Mouse (Mus musculus): ENCODE results near the gene Nfx1. TPM values are rescaled to one million over a fixed set of nuclear protein-coding genes. Genes with fewer than 3 reads are reported as not detected.

The Nfx1 gene
- polyA plus RNA-seq, 1 experiment = 11.1 TPM

DNA sequence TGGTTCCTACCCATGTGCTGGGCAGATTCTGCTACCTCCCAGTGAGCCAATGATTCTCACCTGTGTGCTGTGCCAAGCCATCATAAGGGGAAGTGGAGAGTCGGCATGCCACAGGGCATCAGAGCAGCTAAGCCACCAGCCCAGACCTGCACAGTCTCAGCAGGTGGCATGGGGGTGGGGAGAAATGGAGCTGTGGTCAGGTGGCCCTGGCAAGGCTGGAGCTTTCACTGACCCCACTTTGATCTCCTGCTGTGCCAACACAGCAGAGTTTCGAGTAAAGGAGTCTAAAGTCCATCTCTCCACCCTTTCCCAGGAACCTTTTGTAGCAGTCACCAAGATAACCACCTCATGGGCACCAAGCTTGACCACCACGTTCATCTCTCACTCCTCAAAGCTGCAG lies 57.2 kb downstream of the Nfx1 start:
- no peak overlapping the region for H3K4me3 ChIP-seq (ENCODE audit: low read depth, low read length)
- TF ChIP-seq CTCF (IDR thresholded peaks at IDR 0.05; ENCODE audit: extremely low read depth, insufficient read length, insufficient replicate concordance, low read depth, low read length) = no peak
- no peak for TF ChIP-seq POLR2A (IDR thresholded peaks at IDR 0.05; ENCODE audit: low read depth, low read length)
- no peaks in the 10 kb centered on the region for H3K27me3 ChIP-seq (ENCODE audit: control insufficient read depth, insufficient read depth, low read length)
- H3K36me3 ChIP-seq (ENCODE audit: control insufficient read depth, insufficient read depth, low read length) = peaks cover 25% of the 10 kb centered on the region
- 26% methylated on average over 3 of the region's 3 CpGs for WGBS
- peak overlapping the region; percentile 51; the same call in 1 of the 2 replicates for H3K27ac ChIP-seq (ENCODE audit: insufficient read depth, low read depth, low read length)
- H3K4me1 ChIP-seq (ENCODE audit: control insufficient read depth, insufficient read depth, insufficient read length, low read length) = peaks cover 16% of the 10 kb centered on the region

DNA sequence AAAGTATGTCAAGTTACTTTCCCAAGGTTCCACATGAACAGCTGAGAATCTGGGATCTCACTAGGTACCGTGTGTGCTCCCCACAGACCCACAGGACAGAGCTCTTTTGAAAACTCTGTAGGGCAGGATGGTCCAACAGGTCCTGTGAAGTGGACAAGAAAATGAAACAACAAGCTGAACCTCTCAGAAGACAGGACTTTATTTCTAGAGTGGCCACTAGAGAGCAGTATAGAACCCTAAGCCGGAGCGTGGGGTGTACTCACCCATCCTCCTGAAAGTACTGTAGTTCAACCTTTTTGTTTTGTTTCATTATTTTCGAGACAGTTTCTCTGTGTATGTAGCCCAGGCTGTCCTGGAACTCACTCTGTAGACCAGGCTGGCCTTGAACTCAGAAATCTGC lies 57.6 kb downstream of the Nfx1 start:
- H3K4me1 ChIP-seq (ENCODE audit: control insufficient read depth, insufficient read depth, insufficient read length, low read length) = peaks cover 16% of the 10 kb centered on the region
- no peak overlapping the region for H3K4me3 ChIP-seq (ENCODE audit: low read depth, low read length)
- peaks cover 22% of the 10 kb centered on the region for H3K36me3 ChIP-seq (ENCODE audit: control insufficient read depth, insufficient read depth, low read length)
- peak overlapping the region; percentile 51; the same call in 1 of the 2 replicates for H3K27ac ChIP-seq (ENCODE audit: insufficient read depth, low read depth, low read length)
- WGBS = 70% methylated on average over 4 of the region's 4 CpGs
- H3K27me3 ChIP-seq (ENCODE audit: control insufficient read depth, insufficient read depth, low read length) = no peaks in the 10 kb centered on the region
- no peak for TF ChIP-seq CTCF (IDR thresholded peaks at IDR 0.05; ENCODE audit: extremely low read depth, insufficient read length, insufficient replicate concordance, low read depth, low read length)
- TF ChIP-seq POLR2A (IDR thresholded peaks at IDR 0.05; ENCODE audit: low read depth, low read length) = no peak

DNA sequence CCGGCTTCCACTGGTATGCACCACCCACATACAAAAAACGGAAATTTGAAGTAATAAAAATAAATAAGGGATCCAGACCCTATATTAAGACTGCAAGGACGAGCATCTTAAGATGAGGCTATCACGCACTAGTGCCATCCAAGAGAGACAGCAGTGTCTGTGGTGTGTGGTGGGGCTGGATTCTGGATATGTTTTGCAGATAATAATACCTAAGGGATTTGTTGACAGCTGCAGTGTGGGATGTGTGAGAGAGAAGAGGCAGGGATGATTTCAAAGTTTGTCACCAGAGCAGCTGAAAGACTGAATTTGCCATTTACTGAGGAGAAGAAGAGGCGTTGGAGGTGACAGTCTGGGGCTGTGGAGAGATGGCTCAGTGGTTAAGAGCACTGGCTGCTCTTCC lies 58.7 kb downstream of the Nfx1 start:
- Histone ChIP-seq H3K27ac (ENCODE audit: insufficient read depth, low read depth, low read length) (no peak overlapping the region), H3K27me3 (ENCODE audit: control insufficient read depth, insufficient read depth, low read length) (no peaks in the 10 kb centered on the region), H3K4me1 (ENCODE audit: control insufficient read depth, insufficient read depth, insufficient read length, low read length) (peaks cover 16% of the 10 kb centered on the region), H3K36me3 (ENCODE audit: control insufficient read depth, insufficient read depth, low read length) (peaks cover 13% of the 10 kb centered on the region), H3K4me3 (ENCODE audit: low read depth, low read length) (no peak overlapping the region)
- WGBS = 95% methylated on average over 5 of the region's 5 CpGs
- TF ChIP-seq CTCF (IDR thresholded peaks at IDR 0.05; ENCODE audit: extremely low read depth, insufficient read length, insufficient replicate concordance, low read depth, low read length) = no peak
- no peak for TF ChIP-seq POLR2A (IDR thresholded peaks at IDR 0.05; ENCODE audit: low read depth, low read length)

DNA sequence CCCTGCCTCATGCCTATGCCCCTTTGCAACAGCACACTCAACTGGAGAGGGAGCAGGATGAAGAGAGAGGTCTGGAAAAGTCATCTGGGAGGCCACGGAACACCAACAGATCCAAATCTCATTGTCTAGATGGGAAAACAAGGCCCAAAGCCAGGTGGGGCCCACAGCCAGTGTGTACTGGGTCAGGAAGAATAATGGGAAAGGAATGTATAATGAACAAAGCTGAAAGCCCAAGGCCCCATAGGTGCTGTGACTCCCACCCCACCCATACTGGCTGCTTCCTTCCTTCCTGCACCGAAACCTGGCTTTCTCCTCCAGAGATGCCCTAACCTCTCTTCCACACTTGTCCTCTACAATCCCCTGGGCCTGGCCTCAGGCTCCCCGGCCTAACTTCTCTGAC lies 60.5 kb downstream of the Nfx1 start:
- H3K4me3 ChIP-seq (ENCODE audit: low read depth, low read length) = no peak overlapping the region
- no peaks in the 10 kb centered on the region for H3K27me3 ChIP-seq (ENCODE audit: control insufficient read depth, insufficient read depth, low read length)
- 73% methylated on average over 3 of the region's 3 CpGs for WGBS
- H3K36me3 ChIP-seq (ENCODE audit: control insufficient read depth, insufficient read depth, low read length) = peaks cover under 1% of the 10 kb centered on the region; the same call in 1 of the 2 replicates
- no peak for TF ChIP-seq CTCF (IDR thresholded peaks at IDR 0.05; ENCODE audit: extremely low read depth, insufficient read length, insufficient replicate concordance, low read depth, low read length)
- no peak for TF ChIP-seq POLR2A (IDR thresholded peaks at IDR 0.05; ENCODE audit: low read depth, low read length)
- H3K4me1 ChIP-seq (ENCODE audit: control insufficient read depth, insufficient read depth, insufficient read length, low read length) = peaks cover 13% of the 10 kb centered on the region
- H3K27ac ChIP-seq (ENCODE audit: insufficient read depth, low read depth, low read length) = no peak overlapping the region

DNA sequence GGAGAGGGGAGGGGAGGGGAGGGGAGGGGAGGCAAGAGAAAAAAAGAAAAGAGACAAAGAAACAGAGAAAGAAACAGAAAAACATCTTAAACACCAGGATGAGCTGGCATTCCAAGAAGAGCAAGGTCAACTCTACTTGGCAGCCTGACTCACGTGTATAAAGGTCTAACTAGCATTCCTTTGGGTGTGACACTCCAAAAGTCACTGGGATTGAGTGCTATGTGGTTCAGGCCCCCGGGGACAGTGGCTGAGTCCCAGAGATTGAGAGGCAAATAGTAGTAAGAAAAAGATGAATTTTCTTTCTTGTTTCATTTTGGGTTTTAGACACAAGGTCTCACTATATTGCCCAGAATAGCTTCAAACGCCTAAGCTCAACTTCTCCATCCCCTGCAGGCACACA lies 67.2 kb downstream of the Nfx1 start:
- 32% methylated on average over 3 of the region's 3 CpGs for WGBS
- TF ChIP-seq POLR2A (IDR thresholded peaks at IDR 0.05; ENCODE audit: low read depth, low read length) = no peak
- no peak for TF ChIP-seq CTCF (IDR thresholded peaks at IDR 0.05; ENCODE audit: extremely low read depth, insufficient read length, insufficient replicate concordance, low read depth, low read length)
- Histone ChIP-seq H3K27me3 (ENCODE audit: control insufficient read depth, insufficient read depth, low read length) (no peaks in the 10 kb centered on the region), H3K4me3 (ENCODE audit: low read depth, low read length) (no peak overlapping the region), H3K4me1 (ENCODE audit: control insufficient read depth, insufficient read depth, insufficient read length, low read length) (peaks cover 2% of the 10 kb centered on the region; the same call in 1 of the 2 replicates), H3K36me3 (ENCODE audit: control insufficient read depth, insufficient read depth, low read length) (no peaks in the 10 kb centered on the region), H3K27ac (ENCODE audit: insufficient read depth, low read depth, low read length) (peak overlapping the region; percentile 43; the same call in 1 of the 2 replicates)

DNA sequence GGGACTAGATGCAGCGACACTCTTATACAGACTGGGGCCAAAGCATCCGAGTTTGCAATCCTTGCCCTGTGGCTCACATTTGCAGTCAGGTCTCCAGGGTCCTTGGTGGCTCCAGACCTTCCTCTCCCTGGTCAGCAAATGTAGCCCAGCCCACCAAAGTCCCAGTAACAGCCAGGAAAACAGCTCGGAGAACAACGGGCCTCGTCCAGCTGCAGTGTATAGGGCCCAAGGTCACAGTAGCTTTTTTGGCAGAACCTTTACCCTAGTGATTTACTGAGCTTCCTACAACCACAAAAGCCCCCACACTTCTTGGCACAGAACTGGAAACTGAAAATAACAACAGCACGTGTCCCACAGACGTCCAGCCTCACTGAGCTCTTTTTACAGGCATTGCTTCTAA lies 70.3 kb downstream of the Nfx1 start:
- H3K4me3 ChIP-seq (ENCODE audit: low read depth, low read length) = no peak overlapping the region
- WGBS = 64% methylated on average over 7 of the region's 7 CpGs
- TF ChIP-seq POLR2A (IDR thresholded peaks at IDR 0.05; ENCODE audit: low read depth, low read length) (no peak), CTCF (IDR thresholded peaks at IDR 0.05; ENCODE audit: extremely low read depth, insufficient read length, insufficient replicate concordance, low read depth, low read length) (no peak)
- H3K36me3 ChIP-seq (ENCODE audit: control insufficient read depth, insufficient read depth, low read length) = no peaks in the 10 kb centered on the region
- H3K27me3 ChIP-seq (ENCODE audit: control insufficient read depth, insufficient read depth, low read length) = no peaks in the 10 kb centered on the region
- H3K4me1 ChIP-seq (ENCODE audit: control insufficient read depth, insufficient read depth, insufficient read length, low read length) = peaks cover 13% of the 10 kb centered on the region; the same call in 1 of the 2 replicates
- H3K27ac ChIP-seq (ENCODE audit: insufficient read depth, low read depth, low read length) = no peak overlapping the region

DNA sequence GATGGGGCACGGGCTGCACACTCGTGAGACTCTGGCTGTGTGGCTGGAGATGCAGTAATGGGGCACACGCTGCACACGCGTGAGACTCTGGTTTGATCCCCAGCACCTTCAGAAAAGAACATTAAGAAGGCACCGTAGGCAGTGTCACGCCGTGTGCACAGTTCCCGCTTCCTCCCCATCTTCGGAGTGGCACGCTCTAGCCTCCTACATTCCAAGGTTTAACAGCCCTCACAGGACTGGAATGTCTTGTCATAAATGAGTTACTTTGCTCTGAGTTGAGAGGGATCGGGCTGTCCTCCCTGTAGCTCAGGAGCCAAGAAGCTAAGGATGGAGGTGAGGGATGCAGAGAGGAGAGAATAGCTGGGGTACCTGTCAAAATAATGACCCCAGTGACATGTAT lies 72.2 kb downstream of the Nfx1 start:
- Histone ChIP-seq H3K4me1 (ENCODE audit: control insufficient read depth, insufficient read depth, insufficient read length, low read length) (peaks cover 13% of the 10 kb centered on the region; the same call in 1 of the 2 replicates), H3K27ac (ENCODE audit: insufficient read depth, low read depth, low read length) (no peak overlapping the region), H3K27me3 (ENCODE audit: control insufficient read depth, insufficient read depth, low read length) (no peaks in the 10 kb centered on the region), H3K4me3 (ENCODE audit: low read depth, low read length) (no peak overlapping the region), H3K36me3 (ENCODE audit: control insufficient read depth, insufficient read depth, low read length) (no peaks in the 10 kb centered on the region)
- 50% methylated on average over 12 of the region's 12 CpGs for WGBS
- TF ChIP-seq CTCF (IDR thresholded peaks at IDR 0.05; ENCODE audit: extremely low read depth, insufficient read length, insufficient replicate concordance, low read depth, low read length) = no peak
- no peak for TF ChIP-seq POLR2A (IDR thresholded peaks at IDR 0.05; ENCODE audit: low read depth, low read length)

Data from small intestine, adult 2 months (tissue).